Mouse (Mus musculus) liver (tissue): ENCODE results near the gene Olfr543.
"Not testable (repeated sequence)": the region's sequence is repeated elsewhere in the genome, so short reads cannot be mapped to it uniquely, and the experiment has no call there.

ENCODE experiments used
- DNase-seq: peaks from one replicate; pipeline ENCODE4 v3.0.0-alpha.2; 2020; ENCODE audit warnings: mixed read lengths

Olfr543 gene

GRCm38 (mm10) chr7:102481579-102481978 is at the start of gene Olfr543:
TSS of gene Olfr543 (minus strand) at chr7:102481679.
- no peak for DNase-seq

GRCm38 (mm10) chr7:102529052-102529451 is 47.6 kb upstream of the Olfr543 start:
- no peak for DNase-seq

- DNase-seq: no peak
These were observed 35.5 kb upstream of the Olfr543 start for GRCm38 (mm10) chr7:102517051-102517335.

GRCm38 (mm10) chr7:102516261-102517050 is 35.0 kb upstream of the Olfr543 start:
- no peak for DNase-seq

- no peak for DNase-seq
These were observed 32.7 kb upstream of the Olfr543 start for GRCm38 (mm10) chr7:102514144-102514543.

GRCm38 (mm10) chr7:102512814-102513435 is 31.4 kb upstream of the Olfr543 start:
- peak; percentile 84 for DNase-seq

GRCm38 (mm10) chr7:102511927-102512326 is 30.4 kb upstream of the Olfr543 start:
- no peak for DNase-seq

GRCm38 (mm10) chr7:102509726-102510125 is 28.2 kb upstream of the Olfr543 start:
- DNase-seq: no peak

- no peak for DNase-seq
These were observed 27.2 kb upstream of the Olfr543 start for GRCm38 (mm10) chr7:102508666-102509065.

- DNase-seq: no peak
These were observed 26.6 kb upstream of the Olfr543 start for GRCm38 (mm10) chr7:102508066-102508465.

GRCm38 (mm10) chr7:102506848-102507247 is 25.4 kb upstream of the Olfr543 start:
- DNase-seq: peak; percentile 67

GRCm38 (mm10) chr7:102501986-102502385 is 20.5 kb upstream of the Olfr543 start:
- no peak for DNase-seq

GRCm38 (mm10) chr7:102499473-102499872 is 18.0 kb upstream of the Olfr543 start, which contains the start of gene Olfr545:
TSS of gene Olfr545 (minus strand) at chr7:102499573.
- no peak for DNase-seq

- DNase-seq: not testable (repeated sequence)
These were observed 12.9 kb upstream of the Olfr543 start for GRCm38 (mm10) chr7:102494416-102494815.

GRCm38 (mm10) chr7:102488161-102488560 is 6.7 kb upstream of the Olfr543 start, which contains the start of gene Olfr544:
TSS of gene Olfr544 (minus strand) at chr7:102488313.
- DNase-seq: no peak

GRCm38 (mm10) chr7:102486105-102486504 is 4.6 kb upstream of the Olfr543 start:
- DNase-seq: peak; percentile 36

- not testable (repeated sequence) for DNase-seq
These were observed 3.3 kb upstream of the Olfr543 start for GRCm38 (mm10) chr7:102484766-102485165.

GRCm38 (mm10) chr7:102483665-102484064 is 2.2 kb upstream of the Olfr543 start:
- DNase-seq: no peak

- no peak for DNase-seq
These were observed 658 bp downstream of the Olfr543 start for GRCm38 (mm10) chr7:102480821-102481220.

- DNase-seq: no peak
These were observed 2.0 kb downstream of the Olfr543 start for GRCm38 (mm10) chr7:102479368-102480078.

GRCm38 (mm10) chr7:102478926-102479325 is 2.6 kb downstream of the Olfr543 start:
- DNase-seq: no peak

GRCm38 (mm10) chr7:102478425-102478824 is 3.1 kb downstream of the Olfr543 start:
- no peak for DNase-seq

- DNase-seq: no peak
These were observed 4.1 kb downstream of the Olfr543 start for GRCm38 (mm10) chr7:102477377-102477776.

GRCm38 (mm10) chr7:102476601-102477000 is 4.9 kb downstream of the Olfr543 start:
- DNase-seq: no peak
